Mouse (Mus musculus) heart, postnatal 0 days (tissue): ENCODE results near the gene Coa3.

Experiments used
- CTCF ChIP-seq: IDR thresholded peaks from 2 replicates; pipeline ENCODE4 v1.5.1; 2016; ENCODE audit warnings: antibody characterized with exemption, control low read depth, low read depth
- EP300 ChIP-seq: IDR thresholded peaks from 2 replicates; pipeline ENCODE4 v1.6.1; 2016; ENCODE audit warnings: antibody characterized with exemption, low read depth

GRCm38 (mm10) chr11:101275309-101275708 lies 3.6 kb downstream of the Coa3 start:
- TF ChIP-seq CTCF, result no peak
- no peak for TF ChIP-seq EP300
